Mouse (Mus musculus): Measurements from ENCODE around the gene Serinc5. TPM values are rescaled to one million over a fixed set of nuclear protein-coding genes. Genes with fewer than 3 reads are reported as not detected.
A peak's percentile ranks its signal among the peaks of the same experiment; 100 is the strongest.

Gene Serinc5
- total RNA-seq, 2 experiments from 2014 or later: 2.5 to 4.2 TPM

DNA sequence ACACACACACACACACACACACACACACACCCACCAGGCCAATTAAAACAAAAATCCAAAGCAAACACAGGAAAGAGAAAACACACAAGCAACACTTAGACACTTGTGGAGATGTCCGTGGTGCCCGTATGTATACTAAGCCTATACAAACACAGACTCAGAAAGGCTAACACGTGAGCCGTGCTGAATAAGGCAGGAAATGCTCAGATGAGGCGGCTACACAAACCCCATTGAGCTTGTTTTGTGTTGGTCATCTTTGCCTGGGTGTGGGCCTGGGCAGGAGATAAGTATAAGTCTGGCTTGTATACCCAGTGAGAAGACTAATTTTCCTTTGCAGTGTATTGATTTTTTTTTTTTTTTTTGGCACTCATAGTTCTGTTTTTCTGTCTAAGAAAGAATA is 91.1 kb downstream of the Serinc5 start:
- H3K4me3 ChIP-seq: no peak overlapping the region
- intact Hi-C loops (cut with DNase I): no loop called here
- DNase-seq: no peak
- H3K27ac ChIP-seq: no peak overlapping the region
- TF ChIP-seq CTCF (IDR thresholded peaks at IDR 0.05): no peak

DNA sequence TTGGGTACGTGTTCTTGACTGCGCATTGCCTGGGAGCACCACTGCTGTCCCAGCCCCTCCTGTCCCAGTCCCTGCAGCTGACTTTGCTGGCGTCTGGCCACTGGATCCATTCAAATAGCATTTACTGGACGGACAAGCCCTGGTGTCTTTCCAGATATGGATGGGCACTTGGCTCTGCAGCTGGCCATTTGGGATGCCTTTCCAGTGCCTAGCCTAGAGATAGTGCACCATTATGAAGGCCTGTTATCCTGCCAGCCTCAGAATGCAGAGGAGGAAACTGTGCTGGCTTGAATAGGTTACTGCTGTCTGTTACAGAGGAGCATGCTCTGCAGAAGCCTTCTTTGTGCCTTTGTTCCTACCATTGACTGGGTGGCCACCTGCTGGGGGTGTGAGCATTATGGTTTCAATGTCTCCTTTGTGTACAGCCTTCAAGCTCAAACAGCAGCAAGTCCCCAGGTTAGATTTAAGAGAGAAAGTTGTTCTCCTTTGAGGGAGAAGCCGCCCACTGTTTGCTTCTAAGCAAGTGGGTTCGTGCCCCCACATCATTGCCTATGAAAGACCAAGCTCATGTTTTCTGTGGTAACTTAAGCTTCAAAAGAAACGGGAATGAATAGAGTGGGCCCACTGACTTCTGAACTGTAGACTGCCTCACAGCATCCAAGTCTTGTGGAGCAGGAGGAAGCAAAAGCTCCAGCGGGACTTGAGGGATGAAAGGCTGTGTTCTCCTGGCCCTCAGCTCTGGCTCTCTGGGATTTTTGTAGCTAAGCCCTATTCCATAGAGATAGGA is 92.5 kb downstream of the Serinc5 start:
- intact Hi-C loops (cut with DNase I): no loop called here
- H3K4me3 ChIP-seq: no peak overlapping the region
- no peak; the same call in 1 of the 2 replicates for TF ChIP-seq CTCF (IDR thresholded peaks at IDR 0.05)
- peak; percentile 59 for DNase-seq
- no peak overlapping the region for H3K27ac ChIP-seq

DNA sequence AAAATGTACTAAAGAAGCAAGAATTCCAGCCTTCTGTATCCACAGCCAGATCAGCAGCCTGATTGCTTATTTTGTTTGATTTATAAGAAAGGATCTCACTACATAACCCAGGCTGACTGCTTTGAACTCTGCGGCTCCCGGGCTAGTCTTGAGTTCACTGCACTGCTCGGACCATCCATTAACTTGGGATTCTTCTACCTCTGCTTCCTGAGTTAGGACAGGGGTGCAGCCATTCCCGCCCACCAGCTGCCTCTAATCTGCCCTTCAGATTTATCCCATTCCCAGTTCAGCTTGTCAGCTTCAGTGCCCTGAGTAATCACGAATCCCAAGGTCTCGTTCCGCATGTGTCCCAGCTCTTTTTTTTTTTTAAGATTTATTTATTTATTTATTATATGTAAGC is 93.3 kb downstream of the Serinc5 start:
- no peak for TF ChIP-seq CTCF (IDR thresholded peaks at IDR 0.05)
- H3K27ac ChIP-seq: no peak overlapping the region
- intact Hi-C loops (cut with DNase I): no loop called here
- DNase-seq: no peak
- H3K4me3 ChIP-seq: no peak overlapping the region

DNA sequence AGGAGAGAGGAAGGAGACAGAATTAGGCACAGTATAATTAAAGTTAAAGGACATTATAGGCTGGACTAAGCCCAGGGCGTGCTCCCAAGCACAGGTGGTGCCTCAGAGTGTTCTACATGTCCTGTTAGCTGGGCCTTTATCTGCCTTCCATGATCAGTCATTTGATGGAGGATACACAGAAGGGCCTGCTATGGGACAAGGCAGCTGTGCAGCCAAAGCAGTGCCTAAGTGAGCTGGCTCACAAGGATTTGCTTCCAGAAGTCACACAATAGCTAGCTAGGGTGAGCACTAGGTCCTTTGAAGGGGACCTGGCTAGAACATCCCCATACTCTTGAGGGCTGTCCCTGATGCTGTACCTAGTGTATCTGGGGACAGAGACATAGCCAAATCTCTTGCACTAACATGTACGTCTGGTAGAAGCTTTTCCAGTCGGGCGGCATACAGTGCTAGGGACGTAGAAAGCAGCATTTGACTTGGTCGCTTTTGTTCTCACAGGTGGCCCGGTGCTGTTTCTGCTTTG is 94.2 kb downstream of the Serinc5 start:
- DNase-seq: no peak
- intact Hi-C loops (cut with DNase I): no loop called here
- Histone ChIP-seq H3K4me3 (no peak overlapping the region), H3K27ac (no peak overlapping the region)
- no peak for TF ChIP-seq CTCF (IDR thresholded peaks at IDR 0.05)

DNA sequence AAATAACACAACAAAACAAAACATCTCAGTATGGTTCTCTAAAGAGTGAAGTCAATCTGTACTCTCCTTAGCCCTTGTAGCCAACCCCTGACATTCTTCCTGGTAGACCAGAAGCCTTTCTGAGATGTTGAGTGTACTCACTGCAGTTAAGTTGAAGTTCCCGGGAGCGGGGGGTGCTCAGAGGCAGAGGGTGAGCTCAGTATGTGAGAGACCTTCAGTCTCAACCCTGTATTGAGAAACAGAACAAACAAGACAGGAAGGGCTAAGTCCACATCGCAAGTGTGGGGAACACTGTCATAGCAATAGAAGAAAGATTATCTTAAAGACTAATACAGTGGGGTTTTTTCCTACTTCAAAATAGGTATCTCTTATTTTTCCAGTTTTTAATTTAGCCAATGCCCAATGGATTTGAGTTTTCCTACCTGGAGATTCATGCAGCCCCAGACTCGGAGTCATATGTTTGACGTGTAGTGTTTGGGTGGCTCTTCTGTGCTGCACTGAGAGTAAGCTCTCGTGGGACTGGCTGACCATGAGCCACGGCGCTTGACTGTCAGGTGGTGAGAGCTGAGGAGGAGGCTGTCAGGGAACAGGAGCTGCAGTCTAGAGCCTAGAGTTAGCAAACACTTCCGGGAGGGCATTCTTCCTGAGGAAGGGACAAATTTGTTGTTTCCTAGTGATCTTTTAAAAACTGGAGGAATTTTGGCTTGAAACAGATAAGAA is 95.6 kb downstream of the Serinc5 start:
- TF ChIP-seq CTCF (IDR thresholded peaks at IDR 0.05): no peak
- intact Hi-C loops (cut with DNase I): no loop called here
- DNase-seq: no peak
- no peak overlapping the region for H3K4me3 ChIP-seq
- H3K27ac ChIP-seq: no peak overlapping the region

DNA sequence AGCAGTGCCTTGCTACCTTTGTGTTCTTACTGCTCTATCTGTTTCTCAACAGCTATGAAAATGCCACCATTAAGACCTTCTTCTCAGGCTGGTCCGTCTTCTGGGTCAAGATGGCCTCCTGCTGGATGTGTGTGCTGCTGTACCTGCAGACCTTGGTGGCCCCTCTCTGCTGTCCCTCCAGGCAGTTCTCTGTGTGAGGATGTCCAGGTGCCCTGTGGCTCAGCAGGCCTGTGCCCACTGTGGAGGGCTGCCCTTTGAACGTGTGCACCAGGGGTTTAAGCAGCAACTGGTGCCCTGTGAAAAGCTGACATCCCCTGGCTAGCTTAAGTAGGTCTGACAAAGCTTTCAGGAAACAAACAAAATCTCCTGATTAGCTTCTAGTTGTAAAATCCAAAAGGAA is 97.0 kb downstream of the Serinc5 start:
- no peak overlapping the region for H3K4me3 ChIP-seq
- no peak for DNase-seq

DNA sequence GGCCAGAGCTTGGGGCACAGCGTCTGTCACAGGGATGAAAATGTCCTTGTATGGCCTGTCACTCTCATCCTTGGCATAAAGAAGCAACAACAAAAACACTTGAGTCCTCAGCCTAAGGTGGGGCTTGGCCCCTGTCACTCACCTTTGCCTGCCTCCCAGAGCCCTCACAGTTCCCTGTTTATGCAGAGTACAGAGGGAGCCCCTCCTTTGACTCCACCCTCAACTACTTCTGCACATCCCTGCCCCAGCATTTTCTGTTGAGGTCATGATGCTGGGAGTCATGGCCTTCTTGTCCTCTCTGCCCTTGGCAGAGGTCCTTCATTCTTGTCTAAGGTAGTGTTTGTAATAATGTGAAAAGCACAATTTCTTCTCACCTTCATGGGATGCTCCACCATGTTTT is 97.6 kb downstream of the Serinc5 start:
- H3K4me3 ChIP-seq: no peak overlapping the region
- intact Hi-C loops (cut with DNase I): no loop called here
- TF ChIP-seq CTCF (IDR thresholded peaks at IDR 0.05): no peak
- DNase-seq: no peak
- no peak overlapping the region for H3K27ac ChIP-seq

More for the DNA sequence above, 97.0 kb downstream of the Serinc5 start:
- no peak for TF ChIP-seq CTCF (IDR thresholded peaks at IDR 0.05)
- intact Hi-C loops (cut with DNase I): no loop called here
- no peak overlapping the region for H3K27ac ChIP-seq

DNA sequence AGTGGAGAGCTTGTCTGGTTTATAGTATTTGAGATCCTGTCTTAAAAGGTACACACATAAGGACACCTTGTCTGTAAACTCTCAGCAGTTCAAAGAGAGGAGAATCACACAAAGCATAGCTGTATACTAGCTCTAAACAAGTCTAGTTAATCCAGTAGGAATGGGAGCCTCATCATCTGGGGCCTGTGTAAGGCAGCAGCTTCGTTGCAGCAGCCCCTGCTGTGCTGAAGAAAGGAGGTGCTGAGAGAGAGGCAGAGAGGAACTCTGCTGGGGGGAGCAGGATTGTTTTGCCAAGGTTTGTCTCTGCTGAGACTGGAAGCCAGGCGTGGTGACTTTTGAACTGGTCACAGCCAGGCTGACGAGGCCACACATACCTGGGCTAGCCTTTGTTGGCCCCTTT is 98.6 kb downstream of the Serinc5 start:
- TF ChIP-seq CTCF (IDR thresholded peaks at IDR 0.05): no peak
- no peak overlapping the region for H3K4me3 ChIP-seq
- intact Hi-C loops (cut with DNase I): no loop called here
- no peak overlapping the region for H3K27ac ChIP-seq
- DNase-seq: no peak

DNA sequence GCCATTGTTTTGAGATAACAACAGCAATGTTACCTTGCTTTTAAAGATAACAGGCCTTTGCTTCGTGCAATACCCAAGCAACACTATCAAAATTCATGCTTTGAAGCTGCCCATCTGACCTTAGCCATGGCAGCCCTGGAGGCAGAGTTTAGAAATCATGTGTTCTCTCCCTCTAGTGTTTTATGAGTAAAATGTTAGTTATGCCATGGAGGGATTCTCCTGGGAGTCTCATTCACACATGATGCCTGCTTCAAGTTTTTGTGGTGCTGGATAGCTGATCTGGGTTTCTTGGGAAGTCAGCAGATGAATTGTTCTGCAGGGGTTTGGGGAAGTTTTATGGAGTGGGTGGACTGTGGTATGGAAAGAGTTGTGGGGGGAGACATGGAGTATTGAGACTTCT is 99.5 kb downstream of the Serinc5 start:
- TF ChIP-seq CTCF (IDR thresholded peaks at IDR 0.05): no peak
- DNase-seq: no peak
- intact Hi-C loops (cut with DNase I): no loop called here
- H3K27ac ChIP-seq: no peak overlapping the region
- no peak overlapping the region for H3K4me3 ChIP-seq

DNA sequence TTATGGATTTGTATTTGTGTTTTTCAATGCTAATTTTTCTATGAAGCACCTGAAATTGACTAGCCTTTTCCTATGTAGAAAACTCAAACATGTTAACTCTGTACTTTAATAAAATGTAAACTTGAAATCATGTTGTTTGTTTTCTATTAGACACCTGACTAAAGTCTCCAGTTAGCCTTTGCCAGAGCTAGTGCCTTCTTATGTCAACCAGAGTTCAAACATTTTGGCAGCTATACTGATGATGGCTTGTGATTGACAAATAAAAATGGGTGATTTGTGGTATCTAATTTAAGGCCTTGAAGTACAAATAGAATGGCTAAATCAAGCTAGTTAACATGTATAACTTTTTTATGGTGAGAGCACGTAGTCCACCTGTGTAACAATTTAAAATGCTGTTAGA is 100.9 kb downstream of the Serinc5 start:
- Histone ChIP-seq H3K4me3 (no peak overlapping the region), H3K27ac (no peak overlapping the region)
- intact Hi-C loops (cut with DNase I): no loop called here
- no peak for DNase-seq
- no peak for TF ChIP-seq CTCF (IDR thresholded peaks at IDR 0.05)

DNA sequence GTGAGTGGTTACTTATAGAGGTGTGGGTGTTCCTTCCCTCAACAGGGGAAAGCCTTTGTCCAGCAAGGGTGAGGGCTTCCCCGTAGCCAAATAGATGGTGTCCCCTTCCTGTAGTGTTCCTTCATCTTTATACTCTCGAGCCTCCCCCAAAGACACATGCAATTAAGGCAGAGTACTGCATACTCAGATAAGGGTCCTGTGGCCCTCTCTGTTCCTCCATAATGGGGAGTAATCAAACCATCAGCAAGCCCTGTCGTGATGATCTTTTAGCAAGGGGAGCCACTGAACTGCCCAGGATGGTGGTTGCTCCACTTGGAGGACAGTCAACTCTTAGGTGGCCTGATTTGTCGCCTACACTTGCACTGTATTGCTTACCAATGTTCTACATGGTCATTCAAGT is 101.7 kb downstream of the Serinc5 start:
- H3K27ac ChIP-seq: no peak overlapping the region
- DNase-seq: no peak
- intact Hi-C loops (cut with DNase I): no loop called here
- no peak overlapping the region for H3K4me3 ChIP-seq
- no peak for TF ChIP-seq CTCF (IDR thresholded peaks at IDR 0.05)

DNA sequence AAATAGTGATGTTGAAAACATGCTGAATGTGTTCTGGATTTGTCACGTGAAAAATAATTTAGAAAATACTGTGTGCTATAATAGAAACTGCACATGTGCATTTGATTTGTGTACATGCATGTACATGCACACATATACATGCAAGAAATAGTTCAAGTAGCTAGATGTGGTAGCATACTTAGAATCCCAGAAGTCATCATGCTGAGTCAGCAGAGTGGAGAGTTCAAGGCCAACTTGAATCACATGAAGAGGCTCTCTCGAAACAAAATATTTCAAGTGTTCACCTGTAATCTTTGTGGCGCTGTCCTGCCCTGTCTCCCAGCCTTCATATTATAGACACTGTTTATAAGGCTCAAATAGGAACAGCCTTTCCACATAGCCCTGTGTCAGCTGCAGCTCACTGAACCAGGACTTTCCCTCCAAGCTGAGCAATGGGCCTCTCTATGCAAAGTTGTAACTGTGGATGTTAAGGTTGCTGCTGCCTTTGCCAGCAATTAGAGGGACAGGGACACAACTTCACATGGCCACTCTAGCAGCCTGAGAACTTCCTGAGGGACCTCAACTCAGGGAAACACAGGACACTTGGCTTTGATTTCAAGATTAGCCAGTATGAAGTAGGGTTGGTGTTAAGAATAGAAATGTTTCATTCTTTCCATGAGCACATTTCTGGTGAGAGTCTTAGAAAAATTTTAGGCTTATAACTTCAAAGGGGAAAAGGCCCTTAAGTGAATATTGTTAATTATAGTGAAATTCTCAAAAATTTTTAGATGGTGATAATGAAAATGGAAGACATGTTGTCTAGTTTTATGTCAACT is 107.2 kb downstream of the Serinc5 start:
- H3K27ac ChIP-seq: no peak overlapping the region
- no peak overlapping the region for H3K4me3 ChIP-seq
- no peak for DNase-seq
- intact Hi-C loops (cut with DNase I): no loop called here
- TF ChIP-seq CTCF (IDR thresholded peaks at IDR 0.05): no peak

DNA sequence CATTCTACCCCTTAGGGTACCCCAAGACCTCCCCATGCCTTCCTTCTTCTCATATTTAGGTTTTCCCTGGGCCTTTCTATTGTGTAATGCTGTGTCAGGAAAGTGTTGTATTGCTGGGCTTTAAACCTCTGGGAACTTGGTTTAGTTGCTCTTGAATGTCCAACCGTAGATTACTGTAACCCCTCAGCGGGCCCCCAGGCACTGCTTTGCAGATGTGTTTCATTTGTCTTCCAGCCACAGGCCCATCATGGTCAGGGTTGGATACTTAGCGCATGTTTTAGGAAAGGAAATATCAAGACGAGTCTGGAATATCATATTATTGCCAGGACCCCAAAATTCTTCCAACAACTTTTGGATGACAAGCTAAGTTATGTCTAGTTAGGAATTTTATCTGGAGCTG is 110.1 kb downstream of the Serinc5 start:
- Histone ChIP-seq H3K27ac (no peak overlapping the region), H3K4me3 (no peak overlapping the region)
- DNase-seq: no peak
- intact Hi-C loops (cut with DNase I): no loop called here
- TF ChIP-seq CTCF (IDR thresholded peaks at IDR 0.05): no peak
